18 mouse cellular contexts compared by ENCODE assay signal in genomic region chr3:98223263-98223662, GRCm38 (mm10). TPM values are rescaled to one million over a fixed set of nuclear protein-coding genes. Genes with fewer than 3 reads are reported as not detected.
"Had no signal": no experiment of that assay in that cellular context is flagged by ENCODE, and none has a peak within 500 bp of the region (broad histone marks: within the 10 kb centered on the region; RNA-seq: fewer than 3 reads in every experiment).

No protein-coding gene starts in this region.

- DNase-seq: lung, adult 18-20 months; retina, postnatal 1 day; right cerebral cortex, postnatal 4 days; spleen, adult 18-20 months; thymus, adult 18-20 months; thymus, postnatal 14 days; thymus, postnatal 36 days had no signal

- H3K4me2 ChIP-seq: lung, embryonic 15.5 days; midbrain, embryonic 12.5 days; neural tube, embryonic 13.5 days; neural tube, embryonic 15.5 days had no signal

- H3K4me3 ChIP-seq: lung, embryonic 15.5 days; midbrain, embryonic 10.5 days; midbrain, embryonic 12.5 days; myocyte; neural tube, embryonic 13.5 days; neural tube, embryonic 15.5 days had no signal

- H3K9me3 ChIP-seq: lung, embryonic 15.5 days; midbrain, embryonic 10.5 days; midbrain, embryonic 12.5 days; neural tube, embryonic 13.5 days; neural tube, embryonic 15.5 days had no signal

- H3K27me3 ChIP-seq: lung, embryonic 15.5 days; neural tube, embryonic 13.5 days; neural tube, embryonic 15.5 days had no signal

- ATAC-seq: lung, postnatal 0 days had no signal

- H3K9ac ChIP-seq: lung, embryonic 15.5 days; midbrain, embryonic 12.5 days; neural tube, embryonic 13.5 days; neural tube, embryonic 15.5 days had no signal

- H3K36me3 ChIP-seq: lung, embryonic 15.5 days; midbrain, embryonic 10.5 days; midbrain, embryonic 12.5 days; neural tube, embryonic 13.5 days; neural tube, embryonic 15.5 days had no signal

- H3K27ac ChIP-seq: lung, embryonic 15.5 days; midbrain, embryonic 12.5 days; neural tube, embryonic 13.5 days; neural tube, embryonic 15.5 days had no signal

RNA-seq across cellular contexts. Expression of gene Reg4, which starts 1.3 kb away (rescaled TPM):
- polyA plus RNA-seq: lung, embryonic 15.5 days; lung, postnatal 0 days; midbrain, embryonic 10.5 days; midbrain, embryonic 12.5 days; midbrain, embryonic 14.5 days; midbrain, embryonic 16.5 days; myocyte; neural tube, embryonic 11.5 days; neural tube, embryonic 13.5 days; neural tube, embryonic 15.5 days; stomach, embryonic 14.5 days had no signal

RNA-seq across cellular contexts. Expression of gene Hmgcs2, which starts 57.0 kb away (rescaled TPM):
- polyA plus RNA-seq: myocyte had no signal
